Mouse (Mus musculus): Measurements from ENCODE around the gene Gpr83.
A peak's percentile ranks its signal among the peaks of the same experiment; 100 is the strongest.

DNA sequence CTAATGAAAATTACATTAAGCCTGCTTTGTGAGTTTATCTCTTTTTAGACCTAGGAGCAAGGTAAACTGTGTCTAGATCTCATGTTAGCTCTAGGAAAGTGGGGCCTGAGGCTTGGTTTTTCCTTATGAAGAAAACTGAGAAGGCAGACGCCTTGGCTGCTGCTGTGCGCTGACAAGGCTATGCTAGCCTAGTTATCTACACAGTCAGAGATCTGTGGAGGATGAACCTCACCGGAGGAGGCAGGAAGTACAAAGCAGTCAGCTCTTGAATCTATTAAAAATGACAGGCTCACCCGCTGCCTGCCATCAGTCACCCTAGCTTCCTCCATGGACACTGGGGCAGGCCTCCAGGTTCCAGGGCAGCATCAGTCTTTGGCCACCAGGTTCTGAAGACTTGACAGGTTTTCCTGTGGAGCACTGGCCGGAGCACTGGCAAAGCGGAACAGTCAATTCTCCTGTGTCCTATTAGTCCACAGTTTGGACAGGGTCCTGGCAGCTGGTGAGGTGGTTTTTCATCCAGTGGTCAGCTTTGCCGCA lies 1.8 kb upstream of the Gpr83 start:
- no peak for TF ChIP-seq ZKSCAN1 (IDR thresholded peaks at IDR 0.05; ENCODE audit: low read depth, low read length)
- TF ChIP-seq GATA1 (IDR thresholded peaks at IDR 0.05; ENCODE audit: low read depth, low read length), result peak; percentile 75
- no peak for TF ChIP-seq POLR2A (IDR thresholded peaks at IDR 0.05; ENCODE audit: control insufficient read depth in 1 of 2, insufficient read depth in 1 of 2, low read depth in 1 of 2, low read length in 2 of 2, poor library complexity in 1 of 2)
- TF ChIP-seq SMC3 (IDR thresholded peaks at IDR 0.05; ENCODE audit: low read depth, low read length), result peak; percentile 27; the same call in 1 of the 2 replicates
- TF ChIP-seq ZC3H11A (IDR thresholded peaks at IDR 0.05; ENCODE audit: low read depth, low read length), result no peak
- TF ChIP-seq POLR2AphosphoS2 (IDR thresholded peaks at IDR 0.05; ENCODE audit: low read length), result no peak
- no peak for TF ChIP-seq USF1 (IDR thresholded peaks at IDR 0.05; ENCODE audit: low read depth, low read length)
- no peak for TF ChIP-seq MYB (IDR thresholded peaks at IDR 0.05; ENCODE audit: low read depth, low read length)
- no peak for TF ChIP-seq CTCF (IDR thresholded peaks at IDR 0.05 in 2 of 3, conservative IDR thresholded peaks at IDR 0.05 in 1 of 3; ENCODE audit: control insufficient read depth in 1 of 3, insufficient read depth in 1 of 3, low read depth in 2 of 3, low read length in 3 of 3, poor library complexity in 1 of 3, severe bottlenecking in 1 of 3)
